9 mouse cellular contexts compared by ENCODE assay signal in the genomic region with DNA sequence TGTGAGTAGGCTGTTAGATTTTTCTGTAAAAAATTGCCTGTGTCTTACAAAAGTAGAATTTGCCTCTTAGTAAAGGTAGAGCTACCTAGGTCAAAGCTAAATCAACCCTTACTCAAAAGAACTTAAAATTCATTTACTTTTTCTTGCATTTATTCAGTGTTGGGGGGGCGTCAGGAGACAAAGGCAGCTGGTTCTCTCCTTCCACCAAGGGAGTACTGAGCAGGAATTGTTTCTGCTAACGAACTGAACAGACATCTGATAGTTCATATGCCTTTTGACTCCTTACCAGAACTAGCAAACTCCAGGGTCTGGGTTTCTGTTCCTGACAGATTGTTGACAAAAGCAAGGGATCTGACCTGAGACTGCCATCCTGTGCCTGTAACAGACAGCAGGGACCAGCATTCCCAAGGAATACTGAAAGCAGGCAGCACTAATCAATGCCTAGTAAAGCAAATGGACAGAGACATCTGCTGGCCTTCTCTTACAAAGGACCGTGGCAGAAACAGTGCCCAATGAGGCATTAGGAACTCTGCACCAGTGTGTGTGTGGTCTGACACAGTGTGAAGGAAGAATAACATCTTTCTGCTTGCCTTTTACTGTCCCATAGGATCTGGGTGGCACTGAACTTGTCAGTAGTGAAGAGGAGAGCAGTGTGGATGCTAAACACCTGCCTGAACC.
DNase-seq lines count a peak whose midpoint lies in the region; ATAC-seq and TF ChIP-seq lines count a peak whose summit lies in the region.
"Had no signal": no experiment of that assay in that cellular context is flagged by ENCODE, and none has a peak within 500 bp of the region (broad histone marks: within the 10 kb centered on the region; RNA-seq: fewer than 3 reads in every experiment).

No protein-coding gene starts in this region.

- no peak overlapping the region for H3K27ac ChIP-seq in lung, embryonic 16.5 days (ENCODE audit: low read length)
- H3K27ac ChIP-seq in forebrain, embryonic 12.5 days, result no peak overlapping the region
- H3K27ac ChIP-seq in limb, embryonic 14.5 days (replicated peaks; ENCODE audit: low read depth, low read length), result no peak overlapping the region

- H3K4me2 ChIP-seq in lung, embryonic 16.5 days (ENCODE audit: low read depth, low read length), result no peak overlapping the region
- H3K4me2 ChIP-seq in forebrain, embryonic 12.5 days, result no peak overlapping the region
- no peak overlapping the region for H3K4me2 ChIP-seq in limb, embryonic 14.5 days (replicated peaks; ENCODE audit: low read depth, low read length, severe bottlenecking)

- WGBS in lung, embryonic 16.5 days, result 47% methylated on average over 3 of the region's 3 CpGs
- WGBS in forebrain, embryonic 12.5 days, result 40% methylated on average over 3 of the region's 3 CpGs
- 27% methylated on average over 3 of the region's 3 CpGs for WGBS in limb, embryonic 14.5 days

- H3K4me3 ChIP-seq in lung, embryonic 16.5 days (ENCODE audit: low read length), result no peak overlapping the region
- no peak overlapping the region for H3K4me3 ChIP-seq in forebrain, embryonic 12.5 days (replicated peaks)
- H3K4me3 ChIP-seq in limb, embryonic 14.5 days (replicated peaks; ENCODE audit: low read length), result no peak overlapping the region
- H3K4me3 ChIP-seq: megakaryocyte, embryonic 14.5 days had no signal

- peak; percentile 51 for ATAC-seq in lung, embryonic 16.5 days (ENCODE audit: low read depth)
- ATAC-seq in forebrain, embryonic 12.5 days (ENCODE audit: low FRiP score), result peak; percentile 42
- peak; percentile 34; the same call in 1 of the 2 replicates for ATAC-seq in limb, embryonic 14.5 days (ENCODE audit: low FRiP score, low read depth)
- ATAC-seq in activated CD4-positive, CD25-positive, alpha-beta regulatory T cell, adult 4 months, result no peak

- 0 out of 2 replicates have a peak, but pooled peaks cover 3% of the 10 kb centered on the region for H3K4me1 ChIP-seq in lung, embryonic 16.5 days (replicated peaks; ENCODE audit: control insufficient read depth, insufficient read depth, low read length)
- H3K4me1 ChIP-seq in forebrain, embryonic 12.5 days, result peaks cover 10% of the 10 kb centered on the region
- peaks cover 6% of the 10 kb centered on the region; the same call in 1 of the 2 replicates for H3K4me1 ChIP-seq in limb, embryonic 14.5 days (ENCODE audit: control insufficient read depth, insufficient read depth, low read length)
- H3K4me1 ChIP-seq: megakaryocyte, embryonic 14.5 days had no signal

- TF ChIP-seq POLR2A in limb, embryonic 14.5 days (IDR thresholded peaks at IDR 0.05; ENCODE audit: borderline replicate concordance, extremely low read depth, insufficient read depth, insufficient read length), result no peak

- H3K9me3 ChIP-seq in lung, embryonic 16.5 days (ENCODE audit: control insufficient read depth, low read length), result no peaks in the 10 kb centered on the region
- no peaks in the 10 kb centered on the region for H3K9me3 ChIP-seq in forebrain, embryonic 12.5 days
- H3K9me3 ChIP-seq in limb, embryonic 14.5 days (ENCODE audit: control insufficient read depth, low read length), result no peaks in the 10 kb centered on the region

- no peak for DNase-seq in lung, adult 18-20 months
- DNase-seq in limb, embryonic 14.5 days (ENCODE audit: low spot score), result no peak
- peak; percentile 9 for DNase-seq in telencephalon, adult 2 months (ENCODE audit: low read depth, low spot score)
- no peak for DNase-seq in frontal cortex, postnatal 36 days (ENCODE audit: low spot score in 2 of 2)
- DNase-seq: kidney, postnatal 36 days had no signal

- H3K27me3 ChIP-seq in lung, embryonic 16.5 days (ENCODE audit: control insufficient read depth, insufficient read depth, low read depth, low read length), result no peaks in the 10 kb centered on the region
- H3K27me3 ChIP-seq in forebrain, embryonic 12.5 days, result no peaks in the 10 kb centered on the region
- H3K27me3 ChIP-seq in limb, embryonic 14.5 days (ENCODE audit: control insufficient read depth, insufficient read depth, low read length), result no peaks in the 10 kb centered on the region
- H3K27me3 ChIP-seq: megakaryocyte, embryonic 14.5 days had no signal

- no peaks in the 10 kb centered on the region for H3K36me3 ChIP-seq in lung, embryonic 16.5 days (ENCODE audit: control insufficient read depth, insufficient read depth, low read length)
- H3K36me3 ChIP-seq in forebrain, embryonic 12.5 days (replicated peaks), result no peaks in the 10 kb centered on the region
- no peaks in the 10 kb centered on the region for H3K36me3 ChIP-seq in limb, embryonic 14.5 days (ENCODE audit: control insufficient read depth, insufficient read depth, low read length)

- no peak overlapping the region for H3K9ac ChIP-seq in lung, embryonic 16.5 days (ENCODE audit: low read length)
- no peak overlapping the region for H3K9ac ChIP-seq in forebrain, embryonic 12.5 days
- H3K9ac ChIP-seq in limb, embryonic 14.5 days (ENCODE audit: low read depth, low read length, severe bottlenecking), result no peak overlapping the region
